Mouse (Mus musculus) C2C12 (cell line): ENCODE results near the gene Gm21680.
"Not testable (repeated sequence)": the region's sequence is repeated elsewhere in the genome, so short reads cannot be mapped to it uniquely, and the experiment has no call there.

Source experiments
- CTCF ChIP-seq: IDR thresholded peaks from one replicate; pipeline ENCODE4 v1.5.1; 2011; ENCODE audit not compliant: control insufficient read depth, insufficient read depth, insufficient read length
- MYOD1 ChIP-seq: IDR thresholded peaks from one replicate; pipeline ENCODE4 v1.6.1; 2011; ENCODE audit warnings: low read depth; ENCODE audit not compliant: control insufficient read depth, insufficient read length

GRCm38 (mm10) chr5:26007697-26008096 lies 35.2 kb upstream of the Gm21680 start:
- TF ChIP-seq CTCF, MYOD1: not testable (repeated sequence)
